Mouse (Mus musculus): ENCODE results near the gene N4bp2l1. TPM values are rescaled to one million over a fixed set of nuclear protein-coding genes. Genes with fewer than 3 reads are reported as not detected.

Gene N4bp2l1
- polyA plus RNA-seq, 1 experiment from 2014 or later: 9.4 TPM

DNA sequence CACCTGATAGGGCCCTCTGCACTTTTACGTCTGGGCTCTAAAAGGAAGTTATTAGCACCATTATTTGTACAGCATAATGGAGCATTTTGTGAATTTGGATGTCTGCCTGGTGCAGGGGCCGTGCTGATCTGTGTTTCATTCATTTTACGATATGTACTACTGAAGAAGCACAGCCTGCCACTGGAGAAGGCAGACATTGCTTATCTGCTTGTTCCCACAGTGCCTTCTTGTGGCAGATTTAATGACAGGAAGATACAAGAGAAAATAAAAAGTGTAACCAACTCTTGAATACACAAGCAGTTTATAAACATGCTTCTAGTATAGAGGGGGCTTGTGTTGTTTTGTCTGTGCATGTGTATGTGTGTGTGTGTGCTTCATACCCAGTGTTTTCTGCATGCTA, 45.4 kb downstream of the N4bp2l1 start:
- H3K4me2 ChIP-seq: no peak overlapping the region
- WGBS (ENCODE audit: insufficient replicate concordance): 70% methylated on average over 3 of the region's 3 CpGs
- no peaks in the 10 kb centered on the region for H3K4me1 ChIP-seq
- no peak overlapping the region for H3K4me3 ChIP-seq
- no peaks in the 10 kb centered on the region for H3K27me3 ChIP-seq (replicated peaks)
- no peak overlapping the region for H3K9ac ChIP-seq
- H3K9me3 ChIP-seq (replicated peaks): no peaks in the 10 kb centered on the region
- H3K36me3 ChIP-seq: peaks cover 75% of the 10 kb centered on the region
- no peak for ATAC-seq
- H3K27ac ChIP-seq: no peak overlapping the region

DNA sequence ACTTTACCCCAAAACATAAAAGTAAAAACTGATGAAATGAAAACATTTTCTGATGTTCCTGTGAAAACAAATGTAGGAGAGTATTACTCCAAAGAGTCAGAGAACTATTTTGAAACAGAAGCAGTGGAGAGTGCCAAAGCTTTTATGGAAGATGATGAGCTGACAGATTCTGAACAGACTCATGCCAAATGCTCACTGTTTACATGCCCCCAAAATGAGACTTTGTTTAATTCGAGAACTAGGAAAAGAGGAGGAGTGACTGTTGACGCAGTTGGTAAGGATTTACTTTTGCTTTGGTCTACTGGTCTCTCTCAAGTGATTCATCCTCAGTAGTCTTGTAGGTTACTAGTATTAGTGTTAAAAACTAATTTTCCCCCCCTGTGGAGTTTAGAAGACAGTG, 53.8 kb downstream of the N4bp2l1 start:
- no peak overlapping the region for H3K4me2 ChIP-seq
- WGBS (ENCODE audit: insufficient replicate concordance): 87% methylated on average over 2 of the region's 2 CpGs
- no peak overlapping the region for H3K9ac ChIP-seq
- H3K4me1 ChIP-seq: no peaks in the 10 kb centered on the region
- ATAC-seq: no peak
- no peak overlapping the region for H3K27ac ChIP-seq
- peaks cover 22% of the 10 kb centered on the region for H3K9me3 ChIP-seq (replicated peaks)
- H3K36me3 ChIP-seq: peaks cover 24% of the 10 kb centered on the region
- no peak overlapping the region for H3K4me3 ChIP-seq
- H3K27me3 ChIP-seq (replicated peaks): no peaks in the 10 kb centered on the region

DNA sequence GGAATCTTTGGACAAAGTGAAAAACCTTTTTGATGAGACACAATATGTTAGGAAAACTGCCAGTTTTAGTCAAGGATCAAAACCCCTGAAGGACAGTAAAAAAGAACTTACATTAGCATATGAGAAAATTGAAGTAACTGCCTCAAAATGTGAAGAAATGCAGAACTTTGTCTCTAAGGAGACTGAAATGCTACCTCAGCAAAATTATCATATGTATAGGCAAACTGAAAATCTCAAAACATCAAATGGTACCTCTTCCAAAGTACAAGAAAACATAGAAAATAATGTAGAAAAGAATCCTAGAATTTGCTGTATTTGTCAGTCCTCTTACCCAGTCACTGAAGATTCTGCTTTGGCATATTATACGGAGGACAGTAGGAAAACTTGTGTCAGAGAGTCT, 55.7 kb downstream of the N4bp2l1 start:
- Histone ChIP-seq H3K27me3 (replicated peaks) (no peaks in the 10 kb centered on the region), H3K4me1 (no peaks in the 10 kb centered on the region), H3K27ac (no peak overlapping the region), H3K36me3 (peaks cover 41% of the 10 kb centered on the region), H3K4me2 (no peak overlapping the region), H3K9ac (no peak overlapping the region), H3K9me3 (replicated peaks) (peaks cover 22% of the 10 kb centered on the region), H3K4me3 (no peak overlapping the region)
- no peak for ATAC-seq
- 84% methylated on average over 1 of the region's 1 CpGs for WGBS (ENCODE audit: insufficient replicate concordance)

DNA sequence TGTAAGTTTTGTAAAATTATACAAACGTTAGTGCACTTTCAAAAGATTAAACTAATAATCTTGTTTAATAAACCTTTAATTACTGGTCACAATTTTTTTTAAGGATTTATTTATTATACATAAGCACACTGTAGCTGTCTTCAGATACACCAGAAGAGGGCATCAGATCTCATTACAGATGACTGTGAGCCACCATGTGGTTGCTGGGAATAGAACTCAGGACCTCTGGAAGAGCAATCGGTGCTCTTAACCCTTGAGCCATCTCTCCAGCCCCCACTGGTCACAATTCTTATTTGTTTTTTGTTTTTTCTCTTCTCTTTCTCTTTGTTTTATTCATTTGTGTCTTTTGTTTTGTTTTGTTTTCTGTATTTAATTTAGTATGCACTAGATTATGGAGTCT, 71.7 kb downstream of the N4bp2l1 start:
- Histone ChIP-seq H3K27me3 (replicated peaks) (no peaks in the 10 kb centered on the region), H3K27ac (no peak overlapping the region), H3K9me3 (replicated peaks) (no peaks in the 10 kb centered on the region), H3K4me3 (no peak overlapping the region), H3K36me3 (peaks cover 22% of the 10 kb centered on the region), H3K4me2 (no peak overlapping the region), H3K9ac (no peak overlapping the region), H3K4me1 (peaks cover 47% of the 10 kb centered on the region)
- no peak for ATAC-seq
- 65% methylated on average over 2 of the region's 2 CpGs for WGBS (ENCODE audit: insufficient replicate concordance)

DNA sequence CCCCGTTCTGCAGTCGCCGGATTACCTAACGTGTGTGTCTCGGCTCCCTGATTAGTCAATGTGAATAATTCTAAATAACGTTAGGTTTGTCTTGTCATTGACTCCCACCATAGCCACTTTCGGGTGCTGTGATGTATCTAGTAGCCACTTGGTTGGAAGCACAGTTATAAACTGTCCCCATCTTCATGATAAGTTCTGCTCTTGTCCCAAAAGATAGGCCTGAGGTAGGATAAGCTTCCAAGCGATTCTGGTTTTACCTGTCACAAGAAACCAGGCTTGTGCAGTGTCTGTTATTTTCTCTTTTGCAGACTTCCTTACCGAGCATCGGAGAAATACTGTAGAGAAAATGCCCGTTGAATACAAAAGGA, 74.1 kb downstream of the N4bp2l1 start:
- ATAC-seq: peak; percentile 75
- 6% methylated on average over 11 of the region's 11 CpGs for WGBS (ENCODE audit: insufficient replicate concordance)

DNA sequence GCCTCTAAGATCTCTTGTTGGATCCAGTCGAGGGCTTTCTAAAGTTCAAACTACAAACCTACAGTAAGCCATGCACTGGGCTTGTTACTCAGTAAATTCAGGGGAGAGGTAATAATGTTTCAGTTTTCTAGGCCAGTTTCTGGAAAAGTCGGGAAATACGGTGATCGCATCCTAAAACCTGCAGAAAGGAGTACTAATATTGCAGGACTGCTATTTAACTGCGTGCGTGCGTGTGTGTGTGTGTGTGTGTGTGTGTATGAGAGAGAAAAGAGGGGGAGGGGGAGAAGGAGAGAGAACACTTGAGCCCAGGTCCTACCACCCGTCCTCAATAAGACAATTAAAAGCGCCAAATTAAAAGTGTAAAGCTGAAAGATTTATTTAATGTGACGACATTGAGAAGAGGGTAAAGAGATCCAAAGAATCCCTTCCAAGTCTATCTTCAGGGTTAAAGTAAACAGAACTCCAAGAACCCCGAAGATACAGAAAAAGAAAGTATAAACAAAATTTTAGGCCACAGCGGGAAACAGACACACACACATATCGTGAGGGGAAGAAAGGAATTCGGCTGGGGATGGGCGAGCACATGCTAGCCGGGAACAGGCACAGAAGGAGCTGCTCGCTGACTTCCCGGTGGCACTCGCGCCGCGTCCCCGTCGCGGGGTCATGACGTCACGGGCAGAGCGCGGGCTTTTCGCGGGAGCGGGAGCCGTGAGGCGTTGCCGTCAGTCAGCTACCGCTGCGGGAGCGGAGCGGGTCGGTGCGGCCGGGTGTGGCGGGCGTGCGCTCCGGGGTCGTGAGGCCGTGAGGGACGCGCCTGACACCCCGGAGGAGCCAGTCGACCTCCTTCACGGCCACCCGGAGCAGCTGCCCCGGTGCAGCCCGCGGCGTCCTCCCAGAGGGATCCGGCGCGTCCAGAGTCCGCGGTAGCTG, 74.8 kb downstream of the N4bp2l1 start, which contains the start of gene Brca2:
TSS of gene Brca2 (plus strand) at position 694 of the 930 bp plus-strand sequence.
- Histone ChIP-seq H3K4me1 (peaks cover 36% of the 10 kb centered on the region), H3K9me3 (replicated peaks) (no peaks in the 10 kb centered on the region), H3K36me3 (peaks cover 12% of the 10 kb centered on the region), H3K27me3 (replicated peaks) (peaks cover 9% of the 10 kb centered on the region), H3K27ac (peak within 1 kb of the TSS; percentile 90), H3K4me2 (peak within 1 kb of the TSS; percentile 67), H3K4me3 (peak within 1 kb of the TSS; percentile 91), H3K9ac (peak within 1 kb of the TSS; percentile 92)
- ATAC-seq: peak; percentile 95
- 4% methylated on average over 63 of the region's 63 CpGs for whole genome bisulfite sequencing (ENCODE audit: insufficient replicate concordance)

More for the DNA sequence above, 74.1 kb downstream of the N4bp2l1 start:
- Histone ChIP-seq H3K9ac (peak overlapping the region; percentile 92), H3K27me3 (replicated peaks) (peaks cover 2% of the 10 kb centered on the region; the same call in 1 of the 2 replicates), H3K4me3 (peak overlapping the region; percentile 91), H3K4me1 (peaks cover 36% of the 10 kb centered on the region), H3K4me2 (peak overlapping the region; percentile 67), H3K27ac (peak overlapping the region; percentile 90), H3K36me3 (peaks cover 12% of the 10 kb centered on the region), H3K9me3 (replicated peaks) (no peaks in the 10 kb centered on the region)

Other genes with a start within 250 kb of the N4bp2l1 start
- not detected in 2 replicates for gene Zar1l, start 79.0 kb downstream of the N4bp2l1 start, polyA plus RNA-seq (2016; fragmentation: Nextera tagmentation; extraction: Ambion mirVana)
- gene Brca2, start 74.6 kb downstream of the N4bp2l1 start, polyA plus RNA-seq (2016; fragmentation: Nextera tagmentation; extraction: Ambion mirVana): 26.0 and 26.8 TPM in 2 replicates
- 25.6 and 29.5 TPM in 2 replicates for gene N4bp2l2, start 69.0 kb upstream of the N4bp2l1 start, polyA plus RNA-seq (2016; fragmentation: Nextera tagmentation; extraction: Ambion mirVana)
- gene Pds5b, start 76.6 kb upstream of the N4bp2l1 start, polyA plus RNA-seq (2016; fragmentation: Nextera tagmentation; extraction: Ambion mirVana): 16.4 and 16.7 TPM in 2 replicates